Mouse (Mus musculus): ENCODE measurements at regions not wholly inside any gene's neighbourhood (a gene's known extent, or its start where the extent isn't known, plus 50 kb on each side); places are given as distances from the start of the nearest gene placed in this dataset.

- TF ChIP-seq JUND (IDR thresholded peaks at IDR 0.05; ENCODE audit: low read depth, low read length): no peak
- no peak for TF ChIP-seq POLR2A (IDR thresholded peaks at IDR 0.05; ENCODE audit: control insufficient read depth in 1 of 2, insufficient read depth in 1 of 2, low read depth in 1 of 2, low read length in 2 of 2, poor library complexity in 1 of 2)
- TF ChIP-seq MAFK (IDR thresholded peaks at IDR 0.05; ENCODE audit: borderline replicate concordance, low read depth, low read length): no peak
- TF ChIP-seq CTCF (IDR thresholded peaks at IDR 0.05 in 2 of 3, conservative IDR thresholded peaks at IDR 0.05 in 1 of 3; ENCODE audit: control insufficient read depth in 1 of 3, insufficient read depth in 1 of 3, low read depth in 2 of 3, low read length in 3 of 3, poor library complexity in 1 of 3, severe bottlenecking in 1 of 3): no peak
- TF ChIP-seq POLR2AphosphoS5 (IDR thresholded peaks at IDR 0.05; ENCODE audit: borderline replicate concordance, low read depth, low read length): no peak
- TF ChIP-seq ETS1 (IDR thresholded peaks at IDR 0.05; ENCODE audit: low read depth, low read length): no peak
- TF ChIP-seq MAX (IDR thresholded peaks at IDR 0.05; ENCODE audit: low read length): no peak
- TF ChIP-seq RAD21 (IDR thresholded peaks at IDR 0.05; ENCODE audit: low read depth, low read length): no peak
- TF ChIP-seq SMC3 (IDR thresholded peaks at IDR 0.05; ENCODE audit: low read depth, low read length): no peak
Measured at GRCm38 (mm10) chr16:15115386-15115785, 201.9 kb upstream of the Gm21897 start.
